8 mouse cellular contexts compared by ENCODE assay signal in genomic region chr2:105016967-105017287, GRCm38 (mm10). TPM values are rescaled to one million over a fixed set of nuclear protein-coding genes. Genes with fewer than 3 reads are reported as not detected.
A peak's percentile ranks its signal among the peaks of the same experiment; 100 is the strongest.
DNase-seq lines count a peak whose midpoint lies in the region; ATAC-seq and TF ChIP-seq lines count a peak whose summit lies in the region.

Eif3m (minus strand) TSS chr2:105017080.

- peak; percentile 88 for DNase-seq in ES-E14 (ENCODE audit: low read depth, low spot score)
- DNase-seq in cerebellum, adult 11-12 months: peak; percentile 93
- peak; percentile 84 for DNase-seq in heart, postnatal 25 days (ENCODE audit: low spot score)
- DNase-seq in layer of hippocampus, adult 18-20 months (ENCODE audit: low spot score in 2 of 2): peak; percentile 92 to 96
- peak; percentile 93 for DNase-seq in lung, adult 2 months
- DNase-seq in thymus, adult 18-20 months: peak; percentile 88 to 93

- peak within 1 kb of the TSS; percentile 15 for H3K27ac ChIP-seq in ES-E14 (ENCODE audit: insufficient read depth, low read depth, low read length, poor library complexity, severe bottlenecking)
- H3K27ac ChIP-seq in forebrain, embryonic 15.5 days (replicated peaks): peak within 1 kb of the TSS; percentile 90

- no peaks in the 10 kb centered on the region for H3K9me3 ChIP-seq in ES-E14 (ENCODE audit: control insufficient read depth, insufficient read depth, low read depth, low read length)
- H3K9me3 ChIP-seq in forebrain, embryonic 15.5 days: no peaks in the 10 kb centered on the region

- H3K4me2 ChIP-seq in forebrain, embryonic 15.5 days (replicated peaks): peak within 1 kb of the TSS; percentile 63

- peaks cover 15% of the 10 kb centered on the region for H3K36me3 ChIP-seq in ES-E14 (ENCODE audit: control insufficient read depth, insufficient read depth, low read length, poor library complexity, severe bottlenecking)
- H3K36me3 ChIP-seq in forebrain, embryonic 15.5 days: peaks cover 13% of the 10 kb centered on the region

- ATAC-seq in forebrain, embryonic 15.5 days (replicated peaks): peak; percentile 100
- ATAC-seq in neutrophil, adult 5-6 weeks (ENCODE audit: extremely low read depth, insufficient number of reproducible peaks, low FRiP score, poor library complexity, severe bottlenecking): peak; percentile 99

- under 1% methylated on average over 25 of the region's 25 CpGs for WGBS in forebrain, embryonic 15.5 days
- under 1% methylated on average over 25 of the region's 25 CpGs for WGBS in lung, adult 2 months

- peak within 1 kb of the TSS; percentile 94 for H3K9ac ChIP-seq in ES-E14 (ENCODE audit: insufficient read depth, low read depth, low read length, poor library complexity, severe bottlenecking)
- peak within 1 kb of the TSS; percentile 71 for H3K9ac ChIP-seq in forebrain, embryonic 15.5 days (replicated peaks)

- intact Hi-C loops in heart, postnatal 25 days (cut with DNase I): loop anchor here (5.0 to 10.0 kb wide), 2 partner anchors 110 to 422 kb away; partner anchors contain the start of genes Cstf3 and Wt1

- no peak for TF ChIP-seq POLR2A in lung, adult 2 months (IDR thresholded peaks at IDR 0.05; ENCODE audit: borderline replicate concordance, extremely low read depth, low read depth, low read length)

- TF ChIP-seq CTCF in lung, adult 2 months (IDR thresholded peaks at IDR 0.05; ENCODE audit: insufficient read depth, low read length): no peak

- no peaks in the 10 kb centered on the region for H3K27me3 ChIP-seq in forebrain, embryonic 15.5 days

- peaks cover 2 to 3% of the 10 kb centered on the region in 2 experiments; a peak in 2 of 4 replicates for H3K4me1 ChIP-seq in ES-E14 (ENCODE audit: control insufficient read depth in 2 of 2, insufficient read depth in 2 of 2, low read length in 2 of 2, poor library complexity in 1 of 2)
- peaks cover 19% of the 10 kb centered on the region for H3K4me1 ChIP-seq in forebrain, embryonic 15.5 days
- peaks cover 5% of the 10 kb centered on the region for H3K4me1 ChIP-seq in lung, adult 2 months (ENCODE audit: control insufficient read depth, insufficient read depth, low read length)

- H3K4me3 ChIP-seq in ES-E14 (ENCODE audit: insufficient read depth in 1 of 2, low read depth in 1 of 2, low read length in 2 of 2, poor library complexity in 1 of 2, severe bottlenecking in 1 of 2): peak within 1 kb of the TSS; percentile 87 to 96
- H3K4me3 ChIP-seq in forebrain, embryonic 15.5 days: peak within 1 kb of the TSS; percentile 91
- H3K4me3 ChIP-seq in lung, adult 2 months (replicated peaks; ENCODE audit: extremely low read depth, low read depth, low read length): peak within 1 kb of the TSS; percentile 95

- in situ Hi-C loops in ES-E14 (cut with MboI; ENCODE audit: low sequenced_read_pairs in 2 of 2, unreplicated experiment in 2 of 2): no loop called here

TF ChIP-seq in ES-E14, 5 proteins besides CTCF, POLR2A, EP300 and RAD21:
- TF ChIP-seq HCFC1 (IDR thresholded peaks at IDR 0.05; ENCODE audit: borderline replicate concordance, insufficient read depth, low read length) (peak; percentile 81; the same call in 1 of the 2 replicates), ZC3H11A (IDR thresholded peaks at IDR 0.05; ENCODE audit: borderline replicate concordance, low read depth, low read length) (no peak), ZNF384 (IDR thresholded peaks at IDR 0.05; ENCODE audit: low read depth, low read length) (no peak), MAFK (IDR thresholded peaks at IDR 0.05; ENCODE audit: insufficient read depth, low read depth, low read length) (no peak), CHD2 (IDR thresholded peaks at IDR 0.05; ENCODE audit: low read depth, low read length) (peak; percentile 81)

RNA-seq across cellular contexts. Expression of gene Eif3m, which starts in this region (rescaled TPM):
- 163 and 229 TPM in 2 replicates for total RNA-seq in ES-E14 (2012; rRNA removed)
- polyA plus RNA-seq in forebrain, embryonic 15.5 days (2015; fragmentation: Nextera tagmentation; extraction: Ambion mirVana): 199 and 201 TPM in 2 replicates
- 100 to 1,000 TPM; 123 to 142 TPM for total RNA-seq in heart, postnatal 25 days (2021)
- 10 to 100 TPM; 94.8 to 96.1 TPM for total RNA-seq in layer of hippocampus, adult 18-20 months (2021)
- polyA plus RNA-seq in lung, adult 2 months (2012; rRNA removed): 15.5 and 24.7 TPM in 2 replicates
- 93.9 and 103 TPM in 2 replicates for total RNA-seq in neutrophil, adult 5-6 weeks (2017)

Comparison
In these comparisons a context has a peak if more than half of its experiments do, and no peak if none do; other contexts are left out.
1. Peak in every context shown above with its lines: DNase-seq, ATAC-seq, H3K4me3 ChIP-seq and H3K27ac ChIP-seq.